Mouse (Mus musculus): Measurements from ENCODE around the gene Lrrk1.

Lrrk1 gene

DNA sequence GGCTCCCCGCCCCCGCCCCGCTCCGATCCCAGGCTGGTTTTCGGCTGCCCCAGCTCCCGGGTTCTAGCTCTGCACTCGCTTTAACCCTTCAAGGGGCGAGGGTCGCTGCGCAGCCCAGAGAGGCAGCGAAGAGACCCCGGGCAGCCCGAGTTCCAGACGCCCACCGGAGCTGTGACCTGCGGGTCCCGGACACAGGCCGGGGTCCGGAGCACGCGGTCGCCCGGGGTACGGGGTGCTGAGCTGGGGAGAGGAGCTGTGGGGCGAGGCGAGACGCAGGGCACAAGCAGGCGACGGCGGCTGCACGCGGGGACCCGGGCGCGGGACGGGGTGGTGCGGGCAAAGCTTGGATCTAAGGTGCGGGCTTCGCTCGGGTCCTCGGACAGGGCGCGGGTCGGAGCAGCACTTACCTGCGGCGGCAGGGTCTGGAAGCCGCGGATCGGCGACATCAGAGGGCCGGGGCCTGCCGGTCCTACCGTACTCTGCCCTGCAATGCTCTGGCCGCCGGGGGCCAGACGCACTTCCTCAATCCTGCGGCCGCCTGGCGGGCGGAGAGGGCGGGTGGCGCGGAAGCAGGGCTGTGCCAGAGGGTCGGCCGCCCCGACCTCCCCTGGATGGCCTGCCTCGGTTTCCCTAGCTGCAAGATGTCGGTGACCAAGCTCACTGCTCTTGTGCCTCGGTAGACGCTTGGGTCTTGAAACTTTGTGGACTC, at the start of gene Lrrk1:
Gene Lrrk1, minus strand, starts transcription at position 538 of the 709 bp plus-strand sequence.
- ChIA-PET POLR2A (interaction anchor here in 3 of 4 experiments (0.5 to 1.2 kb wide), 12 partner anchors 12 to 706 kb away, joined by 3 to 7 read pairs (median 3); partner anchors contain the start of gene Selenos (in 1 of the 3)), CTCF (interaction anchor here (0.5 to 2.7 kb wide), 11 partner anchors 11 to 1764 kb away, joined by 3 to 16 read pairs (median 5); no protein-coding TSS in a partner anchor)

DNA sequence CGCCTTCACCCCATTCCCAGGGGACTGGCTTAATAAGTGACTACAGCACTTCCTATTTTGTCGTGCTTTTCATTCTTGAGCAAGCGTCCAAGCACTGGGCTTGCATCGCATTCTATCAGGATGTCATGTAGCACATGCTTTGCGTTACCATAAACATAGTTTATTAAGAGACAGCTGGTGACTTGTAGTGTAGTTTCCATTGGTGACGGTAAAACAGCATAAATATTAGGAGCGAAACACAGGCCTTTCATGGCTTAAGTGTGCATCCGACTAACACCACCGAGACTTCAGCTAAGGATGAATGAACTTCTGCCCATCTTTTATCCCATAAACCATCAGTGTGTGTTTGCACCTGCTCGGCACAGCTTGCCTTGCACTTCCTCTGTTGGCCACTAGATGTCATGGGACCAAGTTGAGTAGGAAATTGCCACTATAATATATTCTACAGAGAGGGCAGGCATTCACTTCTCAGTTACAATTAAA, 46.3 kb upstream of the Lrrk1 start:
- ChIA-PET POLR2A (interaction anchor here in 2 of 4 experiments (1.0 to 2.2 kb wide), 5 partner anchors 11 to 56 kb away, joined by 3 to 8 read pairs (median 5); no protein-coding TSS in a partner anchor), CTCF (interaction anchor here (0.6 to 4.3 kb wide), 23 partner anchors 11 to 980 kb away, joined by 3 to 45 read pairs (median 3); no protein-coding TSS in a partner anchor)

- ChIA-PET CTCF (interaction anchor here in 3 of 4 experiments (0.7 to 1.5 kb wide), 10 partner anchors 9 to 1245 kb away, joined by 3 to 5 read pairs (median 4); partner anchors contain the start of genes Asb7 (in 1 of the 3) and Lins1 (in 1 of the 3)), POLR2A (interaction anchor here in 2 of 4 experiments (0.6 to 2.0 kb wide), 15 partner anchors 11 to 1218 kb away, joined by 3 to 9 read pairs (median 5); partner anchors contain the start of genes Asb7 (in 1 of the 2), Lins1 (in 1 of the 2), Lrrc28 (in 1 of the 2) and Lrrk1 (in 1 of the 2))
Observed at GRCm38 (mm10) chr7:66427437-66428161, 39.4 kb upstream of the Lrrk1 start, which contains the start of gene Aldh1a3. Gene Aldh1a3 (minus strand): TSS chr7:66427517.

DNA sequence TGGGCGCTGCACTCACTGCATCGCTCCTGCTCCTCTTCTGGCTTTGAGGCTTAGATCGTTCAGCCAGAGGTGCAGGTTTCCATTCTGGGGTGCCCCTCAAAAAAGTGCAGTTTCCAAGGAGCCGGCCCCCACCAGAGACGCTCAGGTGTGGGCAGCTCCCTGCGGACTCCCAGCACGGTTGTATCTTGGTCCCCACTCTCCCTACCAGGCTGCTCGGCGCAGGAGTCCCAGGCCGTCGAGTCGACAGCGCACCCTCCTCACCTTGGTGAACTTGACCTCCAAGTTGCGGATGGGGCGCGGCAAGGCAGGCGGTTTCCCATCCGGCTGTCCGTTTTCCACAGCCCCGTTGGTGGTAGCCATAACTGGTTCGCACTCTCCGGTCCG, 38.9 kb upstream of the Lrrk1 start:
- CTCF ChIA-PET: interaction anchor here in 2 of 4 experiments (0.7 to 1.5 kb wide), 8 partner anchors 8 to 1245 kb away, joined by 3 to 5 read pairs (median 4); partner anchors contain the start of genes Asb7 (in 1 of the 2) and Lins1 (in 1 of the 2)
- POLR2A ChIA-PET: interaction anchor here in 2 of 4 experiments (0.8 to 2.0 kb wide), 10 partner anchors 10 to 1218 kb away, joined by 3 to 9 read pairs (median 5); partner anchors contain the start of genes Asb7 (in 1 of the 2), Lins1 (in 1 of the 2) and Lrrc28 (in 1 of the 2)

- POLR2A ChIA-PET: no interaction called here
- CTCF ChIA-PET: interaction anchor here (0.6 to 1.7 kb wide), 4 partner anchors 9 to 240 kb away, joined by 3 to 8 read pairs (median 4); no protein-coding TSS in a partner anchor
Observed at GRCm38 (mm10) chr7:66421903-66422302, 33.8 kb upstream of the Lrrk1 start.

- CTCF ChIA-PET: interaction anchor here in 2 of 4 experiments (0.7 to 1.1 kb wide), 3 partner anchors 8 to 271 kb away, joined by 3 read pairs; partner anchors contain the start of genes Aldh1a3 (in 1 of the 2) and Lins1 (in 1 of the 2)
- POLR2A ChIA-PET: interaction anchor here in 1 of 4 experiments (1.2 kb wide), 1 partner anchor 30 kb away, joined by 3 read pairs; no protein-coding TSS in a partner anchor
Observed at GRCm38 (mm10) chr7:66418981-66419380, 30.8 kb upstream of the Lrrk1 start.

- ChIA-PET POLR2A (interaction anchor here in 1 of 4 experiments (1.6 kb wide), 1 partner anchor 11 kb away, joined by 5 read pairs; the partner anchor contains the start of gene Aldh1a3), CTCF (interaction anchor here in 2 of 4 experiments (0.5 to 1.1 kb wide), 2 partner anchors 18 to 58 kb away, joined by 3 read pairs; no protein-coding TSS in a partner anchor)
Observed at GRCm38 (mm10) chr7:66416829-66417228, 28.7 kb upstream of the Lrrk1 start.

DNA sequence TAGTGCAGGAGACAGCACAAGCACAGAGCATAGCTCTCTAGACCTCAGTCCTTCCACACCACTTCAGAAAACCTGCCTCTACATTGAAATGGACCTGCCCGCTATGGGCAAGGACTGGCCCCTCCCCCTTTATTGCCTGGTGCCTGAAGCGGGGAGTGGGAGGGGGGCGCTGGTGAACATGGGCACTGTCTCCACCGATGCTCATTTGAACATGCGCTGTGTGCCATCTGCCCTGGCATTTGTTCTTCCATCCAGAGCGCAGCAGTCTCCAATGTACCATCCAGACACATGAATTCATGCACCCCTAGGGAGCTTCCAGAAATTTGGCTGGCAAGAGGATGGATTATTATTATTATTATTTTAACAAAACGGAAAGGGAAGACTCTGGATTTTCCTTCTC, 24.9 kb upstream of the Lrrk1 start:
- ChIA-PET CTCF (interaction anchor here in 1 of 4 experiments (4.3 kb wide), 1 partner anchor 248 kb away, joined by 14 read pairs; no protein-coding TSS in a partner anchor), POLR2A (no interaction called here)

- ChIA-PET CTCF (interaction anchor here in 3 of 4 experiments (1.0 to 3.0 kb wide), 3 partner anchors 252 kb away, joined by 3 to 26 read pairs (median 7); no protein-coding TSS in a partner anchor), POLR2A (no interaction called here)
Observed at GRCm38 (mm10) chr7:66409433-66409832, 21.3 kb upstream of the Lrrk1 start.

GRCm38 (mm10) chr7:66406971-66407370, 18.8 kb upstream of the Lrrk1 start:
- ChIA-PET CTCF (interaction anchor here in 3 of 4 experiments (0.5 to 1.3 kb wide), 4 partner anchors 28 to 255 kb away, joined by 3 to 5 read pairs (median 4); no protein-coding TSS in a partner anchor), POLR2A (interaction anchor here in 1 of 4 experiments (0.6 kb wide), 1 partner anchor 27 kb away, joined by 5 read pairs; no protein-coding TSS in a partner anchor)

GRCm38 (mm10) chr7:66405951-66406721, 18.0 kb upstream of the Lrrk1 start:
- ChIA-PET CTCF (interaction anchor here in 1 of 4 experiments (1.7 kb wide), 1 partner anchor 255 kb away, joined by 5 read pairs; no protein-coding TSS in a partner anchor), POLR2A (no interaction called here)

DNA sequence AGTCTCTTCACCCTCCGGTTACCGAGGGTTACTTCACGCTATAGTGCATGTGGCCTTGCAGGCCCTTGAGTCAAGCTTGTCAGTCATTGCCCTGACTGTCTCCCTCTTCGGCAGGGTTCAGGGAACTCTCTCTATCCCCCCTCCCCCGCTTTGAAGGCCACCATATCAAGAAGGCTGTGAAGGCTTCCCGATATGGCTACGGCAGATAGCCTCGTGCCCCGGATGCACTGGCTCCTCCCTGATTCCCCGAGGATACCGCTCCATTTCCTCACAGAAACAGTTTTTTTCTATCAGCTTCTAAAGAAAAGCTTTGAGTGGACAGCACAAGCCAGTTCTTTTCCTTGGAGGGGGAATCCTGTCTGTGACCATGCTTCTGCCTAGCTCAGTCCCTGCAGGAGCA, 17.4 kb upstream of the Lrrk1 start:
- CTCF ChIA-PET: interaction anchor here in 2 of 4 experiments (0.5 to 1.7 kb wide), 2 partner anchors 256 to 1025 kb away, joined by 3 to 5 read pairs; no protein-coding TSS in a partner anchor

GRCm38 (mm10) chr7:66404802-66405201, 16.7 kb upstream of the Lrrk1 start:
- CTCF ChIA-PET: interaction anchor here in 2 of 4 experiments (0.5 to 1.7 kb wide), 2 partner anchors 257 to 1024 kb away, joined by 3 to 5 read pairs; no protein-coding TSS in a partner anchor

More for the DNA sequence above, 17.4 kb upstream of the Lrrk1 start:
- POLR2A ChIA-PET: no interaction called here

GRCm38 (mm10) chr7:66404141-66404540, 16.0 kb upstream of the Lrrk1 start:
- POLR2A ChIA-PET: no interaction called here

More at GRCm38 (mm10) chr7:66404802-66405201, 16.7 kb upstream of the Lrrk1 start:
- POLR2A ChIA-PET: no interaction called here

GRCm38 (mm10) chr7:66402876-66403275, 14.7 kb upstream of the Lrrk1 start:
- ChIA-PET POLR2A (no interaction called here), CTCF (interaction anchor here in 1 of 4 experiments (0.6 kb wide), 1 partner anchor 301 kb away, joined by 3 read pairs; no protein-coding TSS in a partner anchor)

More at GRCm38 (mm10) chr7:66404141-66404540, 16.0 kb upstream of the Lrrk1 start:
- CTCF ChIA-PET: interaction anchor here in 1 of 4 experiments (1.7 kb wide), 1 partner anchor 257 kb away, joined by 5 read pairs; no protein-coding TSS in a partner anchor

- ChIA-PET POLR2A (no interaction called here), CTCF (no interaction called here)
Observed at GRCm38 (mm10) chr7:66401605-66402004, 13.5 kb upstream of the Lrrk1 start.

DNA sequence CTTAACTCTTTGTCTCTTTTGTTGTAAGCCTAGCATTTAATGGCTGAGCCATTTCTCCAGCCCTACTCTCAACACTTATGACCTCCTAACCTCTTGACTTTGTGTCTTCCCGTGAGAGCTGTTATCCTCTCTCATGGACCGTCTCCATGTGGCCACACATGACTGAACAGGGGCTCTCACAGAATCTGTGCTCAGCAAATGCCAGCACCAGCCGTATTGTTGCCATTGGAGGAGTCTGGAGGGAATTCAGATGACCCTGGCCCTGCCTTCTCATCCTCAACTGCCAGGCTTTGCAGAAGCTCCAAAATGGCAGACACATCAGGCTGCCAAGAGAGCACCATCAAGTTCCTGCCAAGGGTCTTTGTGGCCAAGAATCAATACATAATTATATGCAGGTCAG, 9.1 kb upstream of the Lrrk1 start:
- ChIA-PET CTCF (no interaction called here), POLR2A (no interaction called here)
